Mouse (Mus musculus) hindbrain, embryonic 11.5 days (tissue): ENCODE data around the gene Camk2b. TPM values are rescaled to one million over a fixed set of nuclear protein-coding genes. Genes with fewer than 3 reads are reported as not detected.

Experiments
- ATAC-seq: fragments of 200-750 bp; cut with Nextera tagmentation; 2 replicates; pipeline ENCODE4 v1.8.0; 2017; ENCODE audit warnings: mild to moderate bottlenecking, moderate TSS enrichment, moderate library complexity; ENCODE audit not compliant: low FRiP score
- DNase-seq: peaks from one replicate; pipeline ENCODE4 v3.0.0-alpha.2; 2015; ENCODE audit warnings: low spot score
- H3K27ac ChIP-seq: fragments of 300-500 bp; sonication (generic); 2 replicates; pipeline ENCODE4 v1.5.1; 2014; ENCODE audit warnings: mild to moderate bottlenecking, low read depth, low read length
- H3K27me3 ChIP-seq: fragments of 300-500 bp; sonication (generic); 2 replicates; pipeline ENCODE4 v1.6.1; 2014; ENCODE audit warnings: mild to moderate bottlenecking, low read length, moderate library complexity, mixed read lengths; ENCODE audit not compliant: control insufficient read depth, insufficient read depth
- H3K36me3 ChIP-seq: fragments of 300-500 bp; sonication (generic); 2 replicates; pipeline ENCODE4 v1.6.1; 2014; ENCODE audit warnings: mild to moderate bottlenecking, low read length, moderate library complexity, mixed read lengths; ENCODE audit not compliant: control insufficient read depth, insufficient read depth
- H3K4me1 ChIP-seq: fragments of 300-500 bp; sonication (generic); replicated peaks from 2 replicates; pipeline ENCODE4 v1.6.1; 2014; ENCODE audit warnings: low read length, mixed read lengths; ENCODE audit not compliant: control insufficient read depth, insufficient read depth
- H3K4me2 ChIP-seq: fragments of 300-500 bp; sonication (generic); replicated peaks from 2 replicates; pipeline ENCODE4 v1.6.1; 2014; ENCODE audit warnings: mild to moderate bottlenecking, low read depth, low read length
- H3K4me3 ChIP-seq: fragments of 300-500 bp; sonication (generic); 2 replicates; pipeline ENCODE4 v1.5.1; 2014; ENCODE audit warnings: low read depth, low read length
- H3K9ac ChIP-seq: fragments of 300-500 bp; sonication (generic); 2 replicates; pipeline ENCODE4 v1.6.1; 2014; ENCODE audit warnings: low read depth, low read length
- H3K9me3 ChIP-seq: fragments of 300-500 bp; sonication (generic); 2 replicates; pipeline ENCODE4 v1.6.1; 2016; ENCODE audit warnings: low read length; ENCODE audit not compliant: control insufficient read depth
- WGBS: fragments of 180-500 bp; shearing (Covaris S2); extraction: QIAGEN DNeasy Blood & Tissue Kit; methylation state at CpG from one replicate; pipeline ENCODE4 v1.1.7; 2014; 5-methylcytosine and 5-hydroxymethylcytosine counted together
- polyA plus RNA-seq: library from polyadenylated mRNA; unstranded; fragments of >200 nt; fragmentation: Nextera tagmentation; extraction: Ambion mirVana; gene quantifications from 2 replicates; pipeline ENCODE4 v1.2.1, GENCODE M21; 2014

Gene Camk2b
- polyA plus RNA-seq, 1 experiment from 2014 or later, result 3.4 TPM

GRCm38 (mm10) chr11:5989954-5990593, 76.1 kb downstream of the Camk2b start:
- Histone ChIP-seq H3K36me3 (no peaks in the 10 kb centered on the region), H3K4me3 (no peak overlapping the region), H3K27me3 (no peaks in the 10 kb centered on the region), H3K4me2 (no peak overlapping the region), H3K9me3 (no peaks in the 10 kb centered on the region), H3K9ac (no peak overlapping the region), H3K27ac (no peak overlapping the region), H3K4me1 (no peaks in the 10 kb centered on the region)
- 84% methylated on average over 16 of the region's 16 CpGs for WGBS
- ATAC-seq (no peak), DNase-seq (no peak)

- Histone ChIP-seq H3K36me3 (no peaks in the 10 kb centered on the region), H3K9ac (no peak overlapping the region), H3K4me2 (no peak overlapping the region), H3K27ac (no peak overlapping the region), H3K4me1 (no peaks in the 10 kb centered on the region), H3K9me3 (no peaks in the 10 kb centered on the region), H3K27me3 (no peaks in the 10 kb centered on the region), H3K4me3 (no peak overlapping the region)
- ATAC-seq, result no peak
- no peak for DNase-seq
- 86% methylated on average over 10 of the region's 10 CpGs for WGBS
Observed at GRCm38 (mm10) chr11:5988126-5988525, 78.0 kb downstream of the Camk2b start.

- Histone ChIP-seq H3K4me3 (no peak overlapping the region), H3K9ac (no peak overlapping the region), H3K36me3 (no peaks in the 10 kb centered on the region), H3K4me1 (no peaks in the 10 kb centered on the region), H3K4me2 (no peak overlapping the region), H3K27ac (no peak overlapping the region), H3K27me3 (no peaks in the 10 kb centered on the region), H3K9me3 (no peaks in the 10 kb centered on the region)
- WGBS, result 89% methylated on average over 5 of the region's 5 CpGs
- DNase-seq (no peak), ATAC-seq (no peak)
Observed at GRCm38 (mm10) chr11:5983629-5984028, 82.5 kb downstream of the Camk2b start.

GRCm38 (mm10) chr11:5981323-5981722, 84.8 kb downstream of the Camk2b start:
- Histone ChIP-seq H3K36me3 (no peaks in the 10 kb centered on the region), H3K4me1 (no peaks in the 10 kb centered on the region; the same call in 1 of the 2 replicates), H3K27ac (no peak overlapping the region), H3K9me3 (no peaks in the 10 kb centered on the region), H3K9ac (no peak overlapping the region), H3K4me2 (no peak overlapping the region), H3K27me3 (no peaks in the 10 kb centered on the region), H3K4me3 (no peak overlapping the region)
- DNase-seq, result no peak
- 91% methylated on average over 7 of the region's 7 CpGs for WGBS
- no peak for ATAC-seq

- no peak overlapping the region for H3K9ac ChIP-seq
- no peak overlapping the region for H3K27ac ChIP-seq
- peaks cover 3% of the 10 kb centered on the region; the same call in 1 of the 2 replicates for H3K4me1 ChIP-seq
- WGBS, result 57% methylated on average over 8 of the region's 8 CpGs
- ATAC-seq, result no peak
- no peak overlapping the region for H3K4me3 ChIP-seq
- H3K36me3 ChIP-seq, result no peaks in the 10 kb centered on the region
- no peaks in the 10 kb centered on the region for H3K27me3 ChIP-seq
- H3K4me2 ChIP-seq, result no peak overlapping the region
- no peaks in the 10 kb centered on the region for H3K9me3 ChIP-seq
- no peak for DNase-seq
Observed at GRCm38 (mm10) chr11:5980561-5980960, 85.6 kb downstream of the Camk2b start.

- H3K4me1 ChIP-seq, result peaks cover 3% of the 10 kb centered on the region; the same call in 1 of the 2 replicates
Observed at GRCm38 (mm10) chr11:5980108-5980507, 86.1 kb downstream of the Camk2b start.

GRCm38 (mm10) chr11:5979088-5979487, 87.1 kb downstream of the Camk2b start:
- no peak overlapping the region for H3K4me2 ChIP-seq
- H3K27ac ChIP-seq, result no peak overlapping the region
- no peak overlapping the region for H3K4me3 ChIP-seq
- H3K36me3 ChIP-seq, result no peaks in the 10 kb centered on the region
- no peaks in the 10 kb centered on the region for H3K9me3 ChIP-seq
- DNase-seq (no peak), ATAC-seq (no peak)
- H3K4me1 ChIP-seq, result peaks cover 3% of the 10 kb centered on the region; the same call in 1 of the 2 replicates
- H3K9ac ChIP-seq, result no peak overlapping the region
- WGBS, result 90% methylated on average over 7 of the region's 7 CpGs
- H3K27me3 ChIP-seq, result no peaks in the 10 kb centered on the region

More at GRCm38 (mm10) chr11:5980108-5980507, 86.1 kb downstream of the Camk2b start:
- WGBS, result 87% methylated on average over 2 of the region's 2 CpGs
- Histone ChIP-seq H3K9me3 (no peaks in the 10 kb centered on the region), H3K9ac (no peak overlapping the region), H3K36me3 (no peaks in the 10 kb centered on the region), H3K27me3 (no peaks in the 10 kb centered on the region), H3K4me2 (no peak overlapping the region), H3K27ac (no peak overlapping the region), H3K4me3 (no peak overlapping the region)
- no peak for DNase-seq
- ATAC-seq, result no peak

- ATAC-seq, result no peak
- DNase-seq, result no peak
- Histone ChIP-seq H3K4me1 (peaks cover 3% of the 10 kb centered on the region; the same call in 1 of the 2 replicates), H3K9ac (no peak overlapping the region), H3K4me3 (no peak overlapping the region), H3K36me3 (no peaks in the 10 kb centered on the region), H3K27me3 (no peaks in the 10 kb centered on the region), H3K4me2 (no peak overlapping the region), H3K9me3 (no peaks in the 10 kb centered on the region), H3K27ac (no peak overlapping the region)
- 32% methylated on average over 9 of the region's 9 CpGs for WGBS
Observed at GRCm38 (mm10) chr11:5976106-5976505, 90.1 kb downstream of the Camk2b start.

GRCm38 (mm10) chr11:5975068-5975467, 91.1 kb downstream of the Camk2b start:
- no peak for DNase-seq
- ATAC-seq, result no peak
- H3K9ac ChIP-seq, result no peak overlapping the region
- no peaks in the 10 kb centered on the region for H3K36me3 ChIP-seq
- H3K4me1 ChIP-seq, result peaks cover 3% of the 10 kb centered on the region; the same call in 1 of the 2 replicates
- H3K27ac ChIP-seq, result no peak overlapping the region
- H3K27me3 ChIP-seq, result no peaks in the 10 kb centered on the region
- no peak overlapping the region for H3K4me2 ChIP-seq
- H3K4me3 ChIP-seq, result no peak overlapping the region
- no peaks in the 10 kb centered on the region for H3K9me3 ChIP-seq
- 70% methylated on average over 2 of the region's 2 CpGs for WGBS
